Mouse (Mus musculus): Measurements from ENCODE around the gene Gm28035.

- TF ChIP-seq CTCF (conservative IDR thresholded peaks at IDR 0.05; ENCODE audit: insufficient read depth, insufficient read length, low read depth, low read length), result no peak
- TF ChIP-seq POLR2A (IDR thresholded peaks at IDR 0.05; ENCODE audit: low read depth, low read length), result no peak
Measured at GRCm38 (mm10) chr2:30215493-30215892, 24.9 kb upstream of the Gm28035 start.
